Mouse (Mus musculus) intestine, embryonic 16.5 days (tissue): ENCODE measurements at regions not wholly inside any gene's neighbourhood (a gene's known extent, or its start where the extent isn't known, plus 50 kb on each side); places are given as distances from the start of the nearest gene placed in this dataset.

ENCODE experiments used
- ATAC-seq: fragments of 200-750 bp; cut with Nextera tagmentation; 2 replicates; pipeline ENCODE4 v1.8.0; 2017; ENCODE audit warnings: moderate TSS enrichment, moderate library complexity
- H3K27ac ChIP-seq: fragments of 300-500 bp; sonication (generic); 2 replicates; pipeline ENCODE4 v1.5.1; 2014; ENCODE audit warnings: mild to moderate bottlenecking, low read length
- H3K27me3 ChIP-seq: fragments of 300-500 bp; sonication (generic); replicated peaks from 2 replicates; pipeline ENCODE4 v1.6.1; 2014; ENCODE audit warnings: low read length, control low read depth, mixed read lengths; ENCODE audit not compliant: control insufficient read depth, insufficient read depth
- H3K36me3 ChIP-seq: fragments of 300-500 bp; sonication (generic); 2 replicates; pipeline ENCODE4 v1.6.1; 2014; ENCODE audit warnings: low read length, control low read depth; ENCODE audit not compliant: control insufficient read depth, insufficient read depth
- H3K4me1 ChIP-seq: fragments of 300-500 bp; sonication (generic); 2 replicates; pipeline ENCODE4 v1.6.1; 2014; ENCODE audit warnings: low read length, control low read depth, mixed read lengths; ENCODE audit not compliant: control insufficient read depth, insufficient read depth
- H3K4me2 ChIP-seq: fragments of 300-500 bp; sonication (generic); 2 replicates; pipeline ENCODE4 v1.6.1; 2014; ENCODE audit warnings: low read depth, low read length, control low read depth
- H3K4me3 ChIP-seq: fragments of 300-500 bp; sonication (generic); 2 replicates; pipeline ENCODE4 v1.5.1; 2014; ENCODE audit warnings: mild to moderate bottlenecking, low read length
- H3K9ac ChIP-seq: fragments of 300-500 bp; sonication (generic); 2 replicates; pipeline ENCODE4 v1.6.1; 2014; ENCODE audit warnings: low read depth, low read length
- H3K9me3 ChIP-seq: fragments of 300-500 bp; sonication (generic); 2 replicates; pipeline ENCODE4 v1.6.1; 2016; ENCODE audit warnings: low read length, control low read depth; ENCODE audit not compliant: control insufficient read depth
- WGBS: fragments of 180-500 bp; shearing (Covaris S2); extraction: QIAGEN DNeasy Blood & Tissue Kit; methylation state at CpG from one replicate; pipeline ENCODE4 v1.1.7; 2014; 5-methylcytosine and 5-hydroxymethylcytosine counted together

- H3K4me2 ChIP-seq, result no peak overlapping the region
- H3K9ac ChIP-seq, result no peak overlapping the region
- H3K36me3 ChIP-seq, result no peaks in the 10 kb centered on the region
- H3K4me1 ChIP-seq, result peaks cover 3% of the 10 kb centered on the region; the same call in 1 of the 2 replicates
- no peak overlapping the region for H3K27ac ChIP-seq
- 60% methylated on average over 5 of the region's 5 CpGs for WGBS
- ATAC-seq, result no peak
- no peak overlapping the region for H3K4me3 ChIP-seq
- no peaks in the 10 kb centered on the region for H3K9me3 ChIP-seq
- H3K27me3 ChIP-seq, result no peaks in the 10 kb centered on the region
Measured at GRCm38 (mm10) chr4:124075551-124075950, 157.7 kb upstream of the 4930535I16Rik start.

GRCm38 (mm10) chr4:124073646-124074045 is 155.8 kb upstream of the 4930535I16Rik start:
- peaks cover 3% of the 10 kb centered on the region; the same call in 1 of the 2 replicates for H3K4me1 ChIP-seq
- no peaks in the 10 kb centered on the region for H3K36me3 ChIP-seq
- H3K9ac ChIP-seq, result no peak overlapping the region
- ATAC-seq, result no peak
- no peak overlapping the region for H3K27ac ChIP-seq
- H3K27me3 ChIP-seq, result no peaks in the 10 kb centered on the region
- H3K9me3 ChIP-seq, result no peaks in the 10 kb centered on the region
- no peak overlapping the region for H3K4me3 ChIP-seq
- no peak overlapping the region for H3K4me2 ChIP-seq
- 92% methylated on average over 1 of the region's 1 CpGs for WGBS

- no peak overlapping the region for H3K4me3 ChIP-seq
- H3K27ac ChIP-seq, result no peak overlapping the region
- WGBS, result 79% methylated on average over 3 of the region's 3 CpGs
- H3K9ac ChIP-seq, result no peak overlapping the region
- no peaks in the 10 kb centered on the region for H3K4me1 ChIP-seq
- H3K4me2 ChIP-seq, result no peak overlapping the region
- H3K9me3 ChIP-seq, result no peaks in the 10 kb centered on the region
- H3K36me3 ChIP-seq, result no peaks in the 10 kb centered on the region
- no peak for ATAC-seq
- H3K27me3 ChIP-seq, result no peaks in the 10 kb centered on the region
Measured at GRCm38 (mm10) chr4:124064601-124065000, 146.8 kb upstream of the 4930535I16Rik start.

DNA sequence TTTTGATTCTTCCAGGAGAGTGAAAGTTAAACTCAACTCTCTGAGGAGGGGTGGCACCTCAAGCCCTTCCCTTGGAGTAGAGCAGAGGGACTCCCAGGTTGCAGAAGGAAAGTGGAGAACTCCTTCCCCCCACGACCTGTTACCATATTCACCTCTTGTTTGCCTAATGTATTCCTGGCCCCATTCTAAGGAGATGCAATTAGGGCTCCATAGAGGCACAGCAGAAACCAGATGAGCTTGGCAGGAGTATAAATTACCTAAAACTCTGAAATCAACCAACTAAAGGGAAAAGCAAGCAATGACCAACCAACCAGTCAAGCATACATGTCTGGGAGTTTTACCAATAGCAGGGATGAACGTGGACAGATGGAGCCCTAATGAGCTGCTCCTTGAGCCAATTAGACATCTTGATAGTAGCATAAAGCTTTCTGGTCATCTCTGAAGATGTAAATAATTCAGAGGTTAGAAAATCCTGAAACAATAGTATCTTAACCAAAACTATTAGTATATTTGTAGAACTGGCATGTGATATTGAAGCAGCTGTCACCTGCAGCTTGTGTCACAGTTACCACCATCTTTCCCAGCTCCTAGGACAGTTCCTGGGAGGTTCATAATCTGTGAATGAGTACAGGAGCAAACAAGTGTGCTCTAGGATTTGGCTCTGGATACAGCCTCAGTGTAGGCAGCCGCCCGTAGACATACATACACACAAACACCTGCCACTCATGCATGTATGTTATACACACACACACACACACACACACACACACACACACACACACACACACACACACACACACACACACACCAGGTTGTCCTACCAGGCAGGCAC is 145.7 kb upstream of the 4930535I16Rik start:
- WGBS, result 75% methylated on average over 4 of the region's 4 CpGs
- H3K9ac ChIP-seq, result no peak overlapping the region
- no peaks in the 10 kb centered on the region for H3K27me3 ChIP-seq
- ATAC-seq, result no peak
- H3K36me3 ChIP-seq, result no peaks in the 10 kb centered on the region
- H3K9me3 ChIP-seq, result no peaks in the 10 kb centered on the region
- no peak overlapping the region for H3K4me2 ChIP-seq
- no peaks in the 10 kb centered on the region for H3K4me1 ChIP-seq
- no peak overlapping the region for H3K4me3 ChIP-seq
- H3K27ac ChIP-seq, result no peak overlapping the region

DNA sequence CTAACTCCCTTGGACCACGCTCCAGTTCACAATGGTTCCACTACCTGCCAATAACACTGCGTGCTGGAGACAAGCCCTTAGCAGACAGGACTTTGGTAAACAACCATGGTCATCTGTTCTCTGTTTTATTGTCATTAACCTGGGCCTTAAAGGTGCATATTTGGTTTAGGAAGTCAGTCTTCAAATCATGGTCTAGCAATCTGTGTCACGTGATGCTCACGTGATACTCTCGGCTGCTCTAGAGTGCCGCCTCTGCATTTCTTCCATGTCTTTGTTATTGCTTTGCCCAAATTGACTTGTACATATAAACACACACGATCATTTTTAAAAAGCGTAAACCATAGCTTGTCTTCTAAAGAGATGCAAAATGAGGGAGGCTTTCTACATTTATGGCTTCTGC is 139.8 kb upstream of the 4930535I16Rik start:
- Histone ChIP-seq H3K36me3 (no peaks in the 10 kb centered on the region), H3K4me2 (no peak overlapping the region), H3K27me3 (no peaks in the 10 kb centered on the region), H3K9me3 (no peaks in the 10 kb centered on the region), H3K27ac (no peak overlapping the region), H3K9ac (no peak overlapping the region), H3K4me3 (no peak overlapping the region), H3K4me1 (no peaks in the 10 kb centered on the region)
- ATAC-seq, result no peak
- WGBS, result 86% methylated on average over 8 of the region's 8 CpGs

GRCm38 (mm10) chr4:124054240-124054760 is 136.5 kb upstream of the 4930535I16Rik start:
- H3K9me3 ChIP-seq, result no peaks in the 10 kb centered on the region
- H3K4me1 ChIP-seq, result no peaks in the 10 kb centered on the region
- no peaks in the 10 kb centered on the region for H3K27me3 ChIP-seq
- no peak overlapping the region for H3K4me2 ChIP-seq
- H3K36me3 ChIP-seq, result no peaks in the 10 kb centered on the region
- ATAC-seq, result no peak
- H3K4me3 ChIP-seq, result no peak overlapping the region
- no peak overlapping the region for H3K9ac ChIP-seq
- no peak overlapping the region for H3K27ac ChIP-seq
- WGBS, result 53% methylated on average over 1 of the region's 1 CpGs

GRCm38 (mm10) chr4:124053340-124054038 is 135.7 kb upstream of the 4930535I16Rik start:
- H3K4me2 ChIP-seq, result no peak overlapping the region
- no peak overlapping the region for H3K27ac ChIP-seq
- H3K9ac ChIP-seq, result no peak overlapping the region
- WGBS, result 88% methylated on average over 2 of the region's 2 CpGs
- no peak overlapping the region for H3K4me3 ChIP-seq
- no peak for ATAC-seq
- H3K27me3 ChIP-seq, result no peaks in the 10 kb centered on the region
- H3K36me3 ChIP-seq, result no peaks in the 10 kb centered on the region
- no peaks in the 10 kb centered on the region for H3K9me3 ChIP-seq
- H3K4me1 ChIP-seq, result no peaks in the 10 kb centered on the region

DNA sequence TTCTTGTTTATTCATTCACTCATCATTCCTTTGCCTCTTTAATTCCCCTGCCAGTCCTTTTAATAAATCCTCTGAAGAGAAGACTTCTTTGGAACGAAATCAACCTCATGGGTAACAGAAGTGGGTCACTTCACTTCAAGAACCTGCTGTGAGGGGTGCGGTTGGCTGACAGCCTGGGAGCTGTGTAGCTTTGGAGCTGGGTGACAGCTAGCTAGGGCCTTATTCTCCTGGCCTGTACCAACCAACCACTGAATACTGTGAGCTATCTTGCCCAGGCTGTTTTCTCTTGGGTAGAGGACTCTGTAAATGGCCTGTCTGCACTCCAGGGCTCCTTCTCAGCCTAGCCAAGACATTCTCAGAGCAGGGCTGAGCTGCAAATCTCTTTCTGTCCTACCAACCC is 134.6 kb upstream of the 4930535I16Rik start:
- Histone ChIP-seq H3K27me3 (no peaks in the 10 kb centered on the region), H3K4me3 (no peak overlapping the region), H3K9ac (no peak overlapping the region), H3K4me1 (no peaks in the 10 kb centered on the region), H3K4me2 (no peak overlapping the region), H3K27ac (no peak overlapping the region), H3K36me3 (no peaks in the 10 kb centered on the region), H3K9me3 (no peaks in the 10 kb centered on the region)
- no peak for ATAC-seq
- WGBS, result 62% methylated on average over 2 of the region's 2 CpGs

GRCm38 (mm10) chr4:124048348-124048831 is 130.6 kb upstream of the 4930535I16Rik start:
- 50% methylated on average over 12 of the region's 12 CpGs for WGBS
- no peak overlapping the region for H3K4me2 ChIP-seq
- no peaks in the 10 kb centered on the region for H3K4me1 ChIP-seq
- H3K9ac ChIP-seq, result no peak overlapping the region
- no peak overlapping the region for H3K4me3 ChIP-seq
- H3K27me3 ChIP-seq, result no peaks in the 10 kb centered on the region
- no peak for ATAC-seq
- no peak overlapping the region for H3K27ac ChIP-seq
- no peaks in the 10 kb centered on the region for H3K9me3 ChIP-seq
- H3K36me3 ChIP-seq, result no peaks in the 10 kb centered on the region
